Mouse (Mus musculus): Measurements from ENCODE around the gene Erich3.

The Erich3 gene

DNA sequence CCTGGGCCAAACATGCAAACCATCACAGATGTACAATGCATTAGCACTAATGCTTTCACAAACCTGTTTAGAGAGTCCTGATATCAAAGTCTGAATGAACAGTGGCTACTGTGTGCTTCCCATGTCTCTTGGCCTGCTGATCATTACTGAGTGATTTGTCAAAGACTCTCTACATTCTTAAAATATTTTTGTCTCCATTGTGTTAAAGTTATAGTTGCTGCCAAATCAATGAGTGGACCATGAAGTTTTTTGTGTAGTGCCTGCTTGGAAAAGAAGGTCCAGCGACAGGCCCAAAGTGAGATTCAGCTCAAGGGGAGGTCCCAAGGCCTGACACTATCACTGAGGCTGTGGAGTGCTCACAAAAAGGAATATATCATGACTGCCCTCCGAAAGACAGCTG is 108.0 kb downstream of the Erich3 start:
- in situ Hi-C loops (cut with MboI), result no loop called here

DNA sequence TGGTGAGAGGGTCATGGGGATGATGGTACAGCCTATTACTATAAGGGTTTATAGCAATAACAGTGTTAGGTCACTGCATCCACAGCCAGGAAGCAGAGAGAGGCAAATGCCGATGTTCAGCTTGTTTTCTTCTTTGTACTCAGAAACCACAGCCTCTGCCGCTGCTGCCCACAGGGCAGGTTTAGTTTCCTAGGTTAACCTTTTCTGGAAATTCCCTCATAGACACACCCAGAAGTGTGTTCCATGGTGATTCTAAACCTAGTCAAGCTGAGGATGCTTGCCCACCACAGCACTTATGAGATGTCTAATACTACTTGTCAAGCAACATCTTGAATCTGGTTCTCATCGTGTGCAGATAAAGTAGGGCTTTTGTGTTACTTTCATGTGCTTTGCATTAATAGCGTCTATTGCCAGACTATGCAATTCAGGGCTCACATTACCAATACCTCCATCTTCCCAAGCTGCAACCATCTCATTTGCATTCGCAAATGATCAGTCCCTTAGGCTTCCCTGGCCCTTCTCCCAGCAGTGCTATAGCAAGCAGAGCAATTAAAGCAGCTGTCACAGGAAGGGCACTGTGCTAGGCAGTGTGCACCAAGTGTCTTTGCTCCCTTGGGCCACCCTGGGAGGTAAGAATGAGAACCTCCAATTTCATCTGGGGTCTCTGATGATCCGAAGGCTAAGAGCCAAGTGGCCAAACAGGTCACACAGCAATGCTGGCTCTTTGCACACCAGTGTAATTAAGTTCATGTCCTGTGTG is 115.4 kb downstream of the Erich3 start:
- in situ Hi-C loops (cut with MboI), result no loop called here

DNA sequence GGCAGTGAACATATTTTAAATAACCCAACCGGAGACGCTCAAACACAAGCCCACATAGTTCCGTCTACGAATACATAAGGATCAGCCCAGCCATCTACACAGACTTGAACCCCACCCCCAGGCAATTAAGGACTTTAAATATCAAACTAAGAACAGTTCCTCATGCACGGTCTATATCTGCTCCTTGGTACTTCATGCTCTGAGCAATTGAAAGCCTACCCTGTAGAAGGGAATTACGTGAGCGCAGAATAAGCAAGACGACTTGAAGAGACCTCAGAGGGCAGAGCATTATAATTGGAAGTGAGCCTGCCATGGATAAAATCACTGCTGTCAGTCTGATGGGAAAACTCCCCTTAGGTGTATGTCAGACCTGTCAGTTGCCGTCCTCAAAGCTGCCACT is 122.7 kb downstream of the Erich3 start:
- in situ Hi-C loops (cut with MboI), result no loop called here

DNA sequence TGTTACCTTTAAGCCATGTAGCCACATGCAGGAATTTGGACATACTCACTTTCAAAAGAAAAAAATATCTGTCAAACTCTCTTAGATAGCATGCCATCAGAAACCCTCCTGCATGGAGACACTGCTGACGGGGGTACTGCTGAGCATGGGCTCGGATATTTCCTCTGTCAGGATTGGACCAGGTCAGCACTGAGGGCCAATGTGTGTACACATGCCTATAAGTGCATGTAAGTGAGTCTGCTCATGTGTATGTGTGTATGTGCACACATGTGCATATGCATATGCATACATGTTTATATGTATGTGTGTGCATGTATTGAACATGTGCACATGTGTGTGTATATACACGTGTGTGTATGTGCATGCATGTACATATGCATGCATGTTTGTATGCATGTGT is 124.0 kb downstream of the Erich3 start:
- in situ Hi-C loops (cut with MboI), result no loop called here

DNA sequence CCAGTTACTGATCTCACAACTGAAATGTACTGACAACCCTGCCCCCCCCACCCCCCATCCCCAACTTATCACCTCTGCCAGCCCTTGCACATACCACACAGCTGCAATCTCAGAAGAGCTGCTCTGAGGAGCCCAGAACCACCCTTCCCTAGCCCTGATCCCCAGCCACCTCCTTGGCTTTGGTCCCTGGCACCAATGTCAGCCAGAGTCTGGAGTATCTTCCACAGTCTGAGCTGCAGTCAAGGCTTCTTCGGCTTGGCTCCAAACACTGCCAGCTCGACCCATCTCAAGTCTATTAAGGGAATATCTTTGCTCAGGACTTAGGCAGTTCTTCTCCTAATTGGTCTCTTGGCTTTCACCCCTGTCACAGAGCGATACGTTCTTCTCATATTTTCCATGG is 129.9 kb downstream of the Erich3 start:
- in situ Hi-C loops (cut with MboI), result no loop called here

DNA sequence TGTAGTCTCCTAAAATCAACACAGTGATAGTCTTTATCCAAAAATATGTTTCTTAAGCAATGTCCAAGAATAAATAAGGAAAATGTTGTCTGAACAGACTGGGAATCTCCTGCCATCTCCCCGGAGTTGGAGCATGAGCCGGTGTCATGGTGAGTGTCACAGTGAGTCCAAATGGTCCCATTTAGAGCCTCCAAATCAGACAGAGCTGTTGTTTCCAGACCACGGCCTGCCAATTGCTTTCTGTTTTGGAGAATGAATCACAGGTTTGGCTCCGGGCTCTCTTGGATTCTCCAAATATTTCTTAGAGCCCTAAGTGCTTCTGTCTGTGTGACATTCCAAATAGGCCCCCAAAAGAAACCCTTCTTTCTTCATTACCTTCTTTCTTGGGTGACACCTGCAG is 135.1 kb downstream of the Erich3 start:
- in situ Hi-C loops (cut with MboI), result no loop called here

DNA sequence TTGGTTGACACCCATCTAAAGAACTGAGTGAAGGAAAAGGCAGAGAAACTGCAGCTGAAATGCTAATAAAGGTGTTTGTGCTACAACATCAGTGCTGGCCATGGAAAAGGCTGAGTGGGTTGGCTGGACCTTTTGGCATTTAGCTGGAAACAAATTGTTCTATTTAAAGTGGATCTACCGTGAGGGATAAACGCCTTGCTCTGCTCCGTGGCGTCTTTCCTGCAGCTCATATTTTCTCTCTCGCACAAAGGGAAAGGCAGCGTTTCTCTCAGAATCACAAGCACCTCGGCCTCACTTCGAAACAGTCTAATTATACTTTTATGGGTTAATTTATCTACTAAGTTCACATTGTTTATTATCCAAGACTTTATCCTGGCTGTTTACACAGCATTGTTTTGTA is 136.8 kb downstream of the Erich3 start:
- in situ Hi-C loops (cut with MboI), result no loop called here

DNA sequence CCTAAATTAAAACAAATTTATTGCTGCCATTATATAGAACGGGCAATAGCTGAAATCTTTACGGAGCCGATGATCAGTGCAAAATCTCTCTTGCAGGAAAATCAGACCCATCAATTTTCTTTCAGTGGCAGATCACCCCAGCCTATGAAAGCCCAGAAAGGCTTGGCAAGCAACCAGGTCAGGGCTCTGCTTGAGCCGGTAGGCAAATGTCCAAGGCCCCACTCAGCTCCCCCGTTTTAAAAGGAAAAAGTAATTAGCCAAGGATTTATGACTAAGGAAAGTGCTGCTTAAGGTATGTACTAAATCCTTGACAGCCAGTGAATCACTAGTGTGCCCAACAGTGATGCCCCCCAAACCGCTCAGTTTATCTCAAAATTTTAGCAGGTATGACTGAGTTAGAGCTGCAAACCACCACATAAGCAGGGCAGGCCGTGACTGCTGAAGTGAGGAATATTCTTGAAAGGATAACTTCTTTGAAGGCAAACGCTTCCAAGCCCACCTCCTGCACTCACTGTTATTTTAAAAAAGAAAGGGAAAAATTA is 137.3 kb downstream of the Erich3 start:
- in situ Hi-C loops (cut with MboI), result no loop called here

DNA sequence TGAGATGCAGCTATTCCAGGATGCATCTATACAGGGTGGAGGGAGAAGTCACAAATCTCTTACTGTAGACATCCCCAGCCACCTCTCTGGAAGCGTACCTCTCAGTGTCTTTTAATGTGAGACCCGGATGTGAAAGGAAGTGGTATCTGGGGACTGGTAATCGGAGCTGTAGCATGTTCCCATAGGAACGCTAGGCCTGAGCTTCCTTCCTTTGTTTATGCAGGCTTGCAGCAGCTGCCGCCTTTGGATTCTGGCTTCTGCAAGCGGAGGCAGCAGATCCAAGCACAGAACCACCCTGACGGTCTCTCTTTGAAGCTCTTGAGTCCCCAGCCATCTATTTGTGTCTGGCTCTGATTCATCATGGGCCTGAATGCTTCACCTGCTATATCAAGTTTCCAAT is 143.0 kb downstream of the Erich3 start:
- in situ Hi-C loops (cut with MboI), result no loop called here

DNA sequence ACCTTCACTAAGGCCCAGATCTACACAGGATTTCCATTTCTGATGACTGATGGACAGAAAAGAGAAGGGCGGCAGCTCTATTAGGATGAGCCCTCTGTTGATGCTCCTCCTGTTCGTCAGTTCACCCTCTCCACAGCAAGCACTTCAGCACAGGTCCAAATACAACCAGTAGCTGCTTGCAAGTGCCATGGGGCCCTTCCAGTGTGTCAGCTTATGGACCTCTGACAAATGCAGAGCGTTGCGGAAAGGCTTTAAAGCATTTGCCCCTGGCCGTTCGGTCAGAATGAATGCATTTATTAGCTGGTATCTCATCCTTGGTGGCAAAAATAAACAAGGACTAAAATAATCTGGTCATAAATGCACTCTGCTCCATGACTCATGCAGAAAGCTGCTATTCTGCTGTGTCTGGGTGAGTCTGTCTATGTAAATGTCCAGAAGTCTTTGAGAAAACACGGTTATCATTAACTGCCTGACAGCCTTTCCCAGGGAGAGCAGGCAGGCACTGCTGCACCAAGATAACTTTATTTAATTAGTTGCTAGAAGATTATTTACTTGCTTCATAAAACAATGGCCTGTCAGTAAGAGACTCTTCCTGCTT is 146.7 kb downstream of the Erich3 start:
- in situ Hi-C loops (cut with MboI), result no loop called here

DNA sequence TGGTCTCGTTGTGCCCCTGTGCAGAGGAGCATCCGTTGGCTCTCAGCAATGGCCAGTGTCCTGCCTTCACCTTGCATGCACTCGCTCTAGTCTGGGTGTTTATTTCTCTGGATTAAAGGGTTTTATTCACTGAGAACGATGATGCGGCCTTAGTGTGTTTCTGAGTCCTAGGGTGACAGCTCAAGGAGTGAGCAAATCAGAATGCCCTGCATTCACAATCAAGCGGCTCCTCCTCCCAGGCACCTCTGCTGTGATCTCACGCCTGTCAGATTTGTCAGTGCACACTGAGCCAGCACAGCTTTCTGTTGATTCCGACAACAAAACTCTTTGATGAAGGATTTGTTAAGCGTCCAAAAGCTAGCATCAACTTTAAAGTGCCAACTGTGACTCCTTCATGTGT is 147.6 kb downstream of the Erich3 start:
- in situ Hi-C loops (cut with MboI), result no loop called here

DNA sequence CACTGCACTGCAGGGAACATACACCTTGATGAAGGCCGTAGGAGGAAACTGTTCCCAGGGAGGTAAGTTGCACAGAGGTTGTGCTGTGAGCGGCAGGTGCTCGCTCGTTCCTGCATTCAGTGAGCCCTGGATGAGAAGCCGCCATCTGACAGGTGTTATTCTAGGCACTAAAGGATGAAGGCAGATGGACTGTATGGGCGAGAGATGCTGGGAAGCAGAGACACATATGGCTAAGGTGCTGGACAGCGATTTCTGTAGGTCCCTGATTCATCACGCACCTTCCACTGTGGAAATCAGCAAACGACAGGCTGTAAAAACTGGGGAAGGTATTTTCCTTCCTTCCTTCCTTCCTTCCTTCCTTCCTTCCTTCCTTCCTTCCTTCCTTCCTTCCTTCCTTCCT is 148.2 kb downstream of the Erich3 start:
- in situ Hi-C loops (cut with MboI), result no loop called here

DNA sequence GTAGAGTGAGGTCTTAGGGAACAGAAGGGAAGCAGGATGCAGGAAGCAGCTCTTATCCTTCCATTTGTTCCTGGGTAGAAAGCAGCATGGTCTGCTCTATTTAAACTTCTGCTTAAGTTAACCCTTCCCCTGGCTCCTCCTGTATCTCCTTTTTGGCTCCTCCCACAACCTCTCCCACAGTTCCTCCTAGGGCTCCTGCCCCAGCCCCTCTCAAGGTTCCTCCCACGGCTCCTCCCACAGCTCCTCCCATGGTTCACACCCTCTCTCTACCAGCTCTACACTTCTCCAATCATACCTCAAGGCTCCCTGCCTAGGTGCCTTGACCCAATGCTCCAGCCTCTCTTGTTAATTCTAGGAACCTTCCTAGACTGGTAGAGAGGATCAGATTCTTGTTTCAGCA is 149.2 kb downstream of the Erich3 start:
- in situ Hi-C loops (cut with MboI), result no loop called here

DNA sequence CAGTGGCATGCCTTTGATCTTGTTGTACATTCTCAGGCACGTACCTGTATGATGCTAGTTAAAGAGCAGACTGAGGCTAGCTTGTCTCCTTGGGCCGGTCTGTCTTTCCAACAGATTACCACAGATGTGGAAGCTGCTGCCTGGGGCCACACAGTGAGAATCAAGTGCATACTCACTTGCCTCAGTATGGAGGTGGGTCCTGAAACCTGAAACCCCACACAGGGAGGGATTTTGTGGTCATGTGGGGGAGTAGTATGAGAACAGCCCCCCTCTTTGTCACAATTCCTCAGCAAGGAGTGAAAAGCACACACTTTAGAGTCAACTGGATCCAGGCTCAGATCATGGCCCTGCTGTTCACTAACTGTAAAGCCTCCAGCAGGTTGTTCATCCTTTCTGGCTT is 151.9 kb downstream of the Erich3 start:
- in situ Hi-C loops (cut with MboI), result no loop called here

DNA sequence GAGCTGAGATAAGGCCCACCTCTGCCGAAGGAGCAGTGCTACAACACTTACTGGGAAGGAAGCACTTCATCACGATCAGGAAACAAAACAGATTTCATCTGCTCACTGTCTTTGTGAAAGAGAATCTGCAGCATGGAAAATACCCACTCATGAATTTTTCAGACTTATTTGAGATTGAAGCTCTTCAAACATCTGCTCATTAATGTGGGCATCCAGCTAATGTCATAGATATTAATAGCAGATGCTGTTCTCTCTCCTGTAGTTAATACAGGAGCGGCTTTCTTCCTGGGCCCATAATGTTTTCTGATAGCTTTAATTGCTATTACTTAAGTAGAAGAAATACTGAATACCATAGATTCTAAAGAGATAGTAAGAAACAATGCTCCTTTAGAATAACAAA is 152.6 kb downstream of the Erich3 start:
- in situ Hi-C loops (cut with MboI), result no loop called here

DNA sequence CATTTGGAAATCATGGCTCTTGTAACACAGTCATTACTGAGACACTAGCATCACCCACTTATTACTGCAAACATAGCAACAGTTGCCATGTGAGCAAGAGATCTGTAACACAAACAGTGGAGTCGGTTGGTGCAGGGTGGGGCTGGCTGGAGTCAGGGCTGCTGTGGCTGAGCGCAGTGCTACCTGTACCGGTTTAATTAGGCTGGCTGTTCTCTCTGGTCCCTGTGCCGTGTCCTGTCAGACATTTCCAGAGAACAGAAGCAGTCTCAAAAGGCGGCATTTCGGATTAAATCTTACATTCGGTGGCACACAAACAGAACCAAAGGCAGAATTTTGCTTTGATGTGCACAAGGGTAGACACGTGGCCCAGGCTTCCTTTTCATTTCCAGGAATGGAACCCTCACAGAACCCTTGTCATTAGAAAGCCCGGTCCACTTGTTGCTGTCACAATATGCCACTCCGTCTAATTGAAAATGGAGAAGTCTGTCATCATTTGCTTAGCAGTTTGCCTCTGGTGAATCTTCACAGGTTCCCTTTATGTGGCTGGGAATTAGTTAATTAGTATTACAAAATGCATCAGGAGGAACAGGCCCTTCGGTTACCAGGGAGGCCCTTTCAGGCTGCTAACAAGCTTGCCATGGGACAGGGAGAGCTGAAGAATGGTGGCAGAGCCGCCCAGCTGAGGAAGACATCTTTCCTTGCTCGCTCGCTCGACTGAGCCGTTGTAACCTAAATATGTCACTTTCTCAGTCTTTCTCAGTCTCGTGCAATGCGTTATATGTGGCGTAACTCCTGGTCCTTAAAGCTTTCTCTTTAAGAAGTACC is 153.4 kb downstream of the Erich3 start:
- in situ Hi-C loops (cut with MboI), result no loop called here
